Mouse (Mus musculus): ENCODE measurements around the gene Btnl10. TPM values are rescaled to one million over a fixed set of nuclear protein-coding genes. Genes with fewer than 3 reads are reported as not detected.

Gene Btnl10
- polyA plus RNA-seq, 1 experiment from 2014 or later = 0.10 TPM

Small RNAs within 50 kb of the gene (microRNA-seq; reads per million reads assigned to microRNA genes)
- gene Gm44313 = not detected

Other genes with a start within 250 kb of the Btnl10 start
- gene Olfr320, start 236.8 kb upstream of the Btnl10 start, polyA plus RNA-seq (2015; fragmentation: Nextera tagmentation; extraction: Ambion mirVana) = 0.05 TPM in 1 of 2 replicates, not detected in the other
- not detected in 2 replicates for gene Olfr319, start 218.7 kb upstream of the Btnl10 start, polyA plus RNA-seq (2015; fragmentation: Nextera tagmentation; extraction: Ambion mirVana)
- gene Olfr318, start 193.9 kb upstream of the Btnl10 start, polyA plus RNA-seq (2015; fragmentation: Nextera tagmentation; extraction: Ambion mirVana) = not detected in 2 replicates
- not detected in 2 replicates for gene Olfr317, start 178.7 kb upstream of the Btnl10 start, polyA plus RNA-seq (2015; fragmentation: Nextera tagmentation; extraction: Ambion mirVana)
- gene Olfr316, start 165.2 kb upstream of the Btnl10 start, polyA plus RNA-seq (2015; fragmentation: Nextera tagmentation; extraction: Ambion mirVana) = not detected in 2 replicates
- not detected in 2 replicates for gene Olfr315, start 144.7 kb upstream of the Btnl10 start, polyA plus RNA-seq (2015; fragmentation: Nextera tagmentation; extraction: Ambion mirVana)
- not detected in 2 replicates for gene Olfr314, start 135.0 kb upstream of the Btnl10 start, polyA plus RNA-seq (2015; fragmentation: Nextera tagmentation; extraction: Ambion mirVana)
- gene Fam183b, start 115.9 kb upstream of the Btnl10 start, polyA plus RNA-seq (2015; fragmentation: Nextera tagmentation; extraction: Ambion mirVana) = 0.31 and 0.85 TPM in 2 replicates
- not detected in 2 replicates for gene Olfr313, start 102.9 kb upstream of the Btnl10 start, polyA plus RNA-seq (2015; fragmentation: Nextera tagmentation; extraction: Ambion mirVana)
- not detected in 2 replicates for gene Olfr312, start 88.7 kb upstream of the Btnl10 start, polyA plus RNA-seq (2015; fragmentation: Nextera tagmentation; extraction: Ambion mirVana)
- gene Olfr311, start 78.7 kb upstream of the Btnl10 start, polyA plus RNA-seq (2015; fragmentation: Nextera tagmentation; extraction: Ambion mirVana) = not detected in 2 replicates
- 10.2 and 10.6 TPM in 2 replicates for gene Gm12258, start 70.8 kb upstream of the Btnl10 start, polyA plus RNA-seq (2015; fragmentation: Nextera tagmentation; extraction: Ambion mirVana)
- gene 2810021J22Rik, start 50.7 kb upstream of the Btnl10 start, polyA plus RNA-seq (2015; fragmentation: Nextera tagmentation; extraction: Ambion mirVana) = 9.1 and 9.4 TPM in 2 replicates
- 6.0 and 7.3 TPM in 2 replicates for gene Zfp39, start 13.7 kb upstream of the Btnl10 start, polyA plus RNA-seq (2015; fragmentation: Nextera tagmentation; extraction: Ambion mirVana)
- gene Rnf187, start 21.0 kb downstream of the Btnl10 start, polyA plus RNA-seq (2015; fragmentation: Nextera tagmentation; extraction: Ambion mirVana) = 217 and 219 TPM in 2 replicates
- gene Hist3h2ba, start 31.0 kb downstream of the Btnl10 start, polyA plus RNA-seq (2015; fragmentation: Nextera tagmentation; extraction: Ambion mirVana) = 93.4 and 93.5 TPM in 2 replicates
- 39.5 and 39.7 TPM in 2 replicates for gene Hist3h2a, start 36.8 kb downstream of the Btnl10 start, polyA plus RNA-seq (2015; fragmentation: Nextera tagmentation; extraction: Ambion mirVana)
- 0.42 and 0.64 TPM in 2 replicates for gene Trim17, start 36.8 kb downstream of the Btnl10 start, polyA plus RNA-seq (2015; fragmentation: Nextera tagmentation; extraction: Ambion mirVana)
- gene Trim11, start 60.2 kb downstream of the Btnl10 start, polyA plus RNA-seq (2015; fragmentation: Nextera tagmentation; extraction: Ambion mirVana) = 22.9 and 25.9 TPM in 2 replicates
- gene Obscn, start 218.5 kb downstream of the Btnl10 start, polyA plus RNA-seq (2015; fragmentation: Nextera tagmentation; extraction: Ambion mirVana) = 0.50 and 0.51 TPM in 2 replicates
- gene Iba57, start 245.8 kb downstream of the Btnl10 start, polyA plus RNA-seq (2015; fragmentation: Nextera tagmentation; extraction: Ambion mirVana) = 6.9 and 8.5 TPM in 2 replicates